Mouse (Mus musculus): ENCODE measurements around the gene Cd300ld2. TPM values are rescaled to one million over a fixed set of nuclear protein-coding genes. Genes with fewer than 3 reads are reported as not detected.

The Cd300ld2 gene
- polyA plus RNA-seq, 1 experiment = 1.2 TPM

Other genes with a start within 250 kb of the Cd300ld2 start
- gene Btbd17, start 220.2 kb downstream of the Cd300ld2 start, polyA plus RNA-seq (2012; rRNA removed) = 0.15 and 0.22 TPM in 2 replicates
- gene Gpr142, start 217.3 kb downstream of the Cd300ld2 start, polyA plus RNA-seq (2012; rRNA removed) = not detected in 2 replicates
- 5.1 and 6.5 TPM in 2 replicates for gene Gprc5c, start 165.0 kb downstream of the Cd300ld2 start, polyA plus RNA-seq (2012; rRNA removed)
- gene Cd300a, start 126.2 kb downstream of the Cd300ld2 start, polyA plus RNA-seq (2012; rRNA removed) = 0.93 and 1.0 TPM in 2 replicates
- gene Cd300lb, start 81.8 kb downstream of the Cd300ld2 start, polyA plus RNA-seq (2012; rRNA removed) = 2.4 and 3.6 TPM in 2 replicates
- 0.21 and 0.51 TPM in 2 replicates for gene Cd300c, start 47.0 kb downstream of the Cd300ld2 start, polyA plus RNA-seq (2012; rRNA removed)
- 4.2 and 6.1 TPM in 2 replicates for gene Cd300ld, start 26.3 kb downstream of the Cd300ld2 start, polyA plus RNA-seq (2012; rRNA removed)
- gene Cd300c2, start 14.3 kb downstream of the Cd300ld2 start, polyA plus RNA-seq (2012; rRNA removed) = 3.5 and 4.8 TPM in 2 replicates
- gene Cd300ld4, start 10.8 kb upstream of the Cd300ld2 start, polyA plus RNA-seq (2012; rRNA removed) = 3.3 and 3.6 TPM in 2 replicates
- 3.1 and 5.2 TPM in 2 replicates for gene Cd300ld5, start 21.6 kb upstream of the Cd300ld2 start, polyA plus RNA-seq (2012; rRNA removed)
- gene Cd300ld3, start 32.2 kb upstream of the Cd300ld2 start, polyA plus RNA-seq (2012; rRNA removed) = 16.9 and 17.1 TPM in 2 replicates
- gene Cd300e, start 46.0 kb upstream of the Cd300ld2 start, polyA plus RNA-seq (2012; rRNA removed) = 0.04 and 0.15 TPM in 2 replicates
- 0.77 and 0.94 TPM in 2 replicates for gene Rab37, start 75.2 kb upstream of the Cd300ld2 start, polyA plus RNA-seq (2012; rRNA removed)
- 0.52 and 1.5 TPM in 2 replicates for gene Cd300lf, start 117.8 kb upstream of the Cd300ld2 start, polyA plus RNA-seq (2012; rRNA removed)
- gene Slc9a3r1, start 147.1 kb upstream of the Cd300ld2 start, polyA plus RNA-seq (2012; rRNA removed) = 67.7 and 76.3 TPM in 2 replicates
- gene Tmem104, start 171.3 kb upstream of the Cd300ld2 start, polyA plus RNA-seq (2012; rRNA removed) = 7.0 and 9.4 TPM in 2 replicates
- gene Nat9, start 171.7 kb upstream of the Cd300ld2 start, polyA plus RNA-seq (2012; rRNA removed) = 27.5 and 32.2 TPM in 2 replicates